Mouse (Mus musculus) limb, embryonic 12.5 days (tissue): ENCODE data around the gene N4bp2. TPM values are rescaled to one million over a fixed set of nuclear protein-coding genes. Genes with fewer than 3 reads are reported as not detected.

Experiments used
- ATAC-seq: fragments of 200-750 bp; cut with Nextera tagmentation; 2 replicates; pipeline ENCODE4 v1.8.0; 2017; ENCODE audit warnings: low read depth, moderate TSS enrichment; ENCODE audit not compliant: insufficient number of reproducible peaks, insufficient read depth, low FRiP score, low TSS enrichment
- H3K27ac ChIP-seq: fragments of 300-500 bp; sonication (generic); 2 replicates; pipeline ENCODE4 v1.5.1; 2016; ENCODE audit warnings: mild to moderate bottlenecking, moderate library complexity
- H3K27me3 ChIP-seq: fragments of 300-500 bp; sonication (generic); 2 replicates; pipeline ENCODE4 v1.6.1; 2016; ENCODE audit warnings: mild to moderate bottlenecking, moderate library complexity
- H3K36me3 ChIP-seq: fragments of 300-500 bp; sonication (generic); 2 replicates; pipeline ENCODE4 v1.6.1; 2016; ENCODE audit warnings: mild to moderate bottlenecking, moderate library complexity
- H3K4me1 ChIP-seq: fragments of 300-500 bp; sonication (generic); replicated peaks from 2 replicates; pipeline ENCODE4 v1.6.1; 2016
- H3K4me2 ChIP-seq: fragments of 300-500 bp; sonication (generic); 2 replicates; pipeline ENCODE4 v1.6.1; 2016; ENCODE audit warnings: mild to moderate bottlenecking, moderate library complexity
- H3K4me3 ChIP-seq: fragments of 300-500 bp; sonication (generic); replicated peaks from 2 replicates; pipeline ENCODE4 v1.5.1; 2016; ENCODE audit warnings: mild to moderate bottlenecking
- H3K9ac ChIP-seq: fragments of 300-500 bp; sonication (generic); replicated peaks from 2 replicates; pipeline ENCODE4 v1.6.1; 2016; ENCODE audit warnings: mild to moderate bottlenecking, moderate library complexity
- H3K9me3 ChIP-seq: fragments of 300-500 bp; sonication (generic); 2 replicates; pipeline ENCODE4 v1.6.1; 2016; ENCODE audit warnings: mild to moderate bottlenecking, moderate library complexity
- WGBS: fragments of 180-500 bp; shearing (Covaris S2); methylation state at CpG from one replicate; pipeline ENCODE4 v1.1.7; 2016; 5-methylcytosine and 5-hydroxymethylcytosine counted together
- polyA plus RNA-seq: library from polyadenylated mRNA; unstranded; fragments of >200 nt; fragmentation: Nextera tagmentation; extraction: Ambion mirVana; gene quantifications from 2 replicates; pipeline ENCODE4 v1.2.1, GENCODE M21; 2016

Gene N4bp2
- polyA plus RNA-seq, 1 experiment from 2014 or later, result 46.1 TPM

GRCm38 (mm10) chr5:65781769-65782715, 18.7 kb downstream of the N4bp2 start:
- no peak overlapping the region for H3K9ac ChIP-seq
- H3K27me3 ChIP-seq, result no peaks in the 10 kb centered on the region
- ATAC-seq, result no peak
- 91% methylated on average over 13 of the region's 13 CpGs for WGBS
- H3K4me1 ChIP-seq, result no peaks in the 10 kb centered on the region
- H3K4me2 ChIP-seq, result no peak overlapping the region
- H3K4me3 ChIP-seq, result no peak overlapping the region
- H3K36me3 ChIP-seq, result peaks cover 66% of the 10 kb centered on the region
- H3K27ac ChIP-seq, result no peak overlapping the region
- no peaks in the 10 kb centered on the region for H3K9me3 ChIP-seq

DNA sequence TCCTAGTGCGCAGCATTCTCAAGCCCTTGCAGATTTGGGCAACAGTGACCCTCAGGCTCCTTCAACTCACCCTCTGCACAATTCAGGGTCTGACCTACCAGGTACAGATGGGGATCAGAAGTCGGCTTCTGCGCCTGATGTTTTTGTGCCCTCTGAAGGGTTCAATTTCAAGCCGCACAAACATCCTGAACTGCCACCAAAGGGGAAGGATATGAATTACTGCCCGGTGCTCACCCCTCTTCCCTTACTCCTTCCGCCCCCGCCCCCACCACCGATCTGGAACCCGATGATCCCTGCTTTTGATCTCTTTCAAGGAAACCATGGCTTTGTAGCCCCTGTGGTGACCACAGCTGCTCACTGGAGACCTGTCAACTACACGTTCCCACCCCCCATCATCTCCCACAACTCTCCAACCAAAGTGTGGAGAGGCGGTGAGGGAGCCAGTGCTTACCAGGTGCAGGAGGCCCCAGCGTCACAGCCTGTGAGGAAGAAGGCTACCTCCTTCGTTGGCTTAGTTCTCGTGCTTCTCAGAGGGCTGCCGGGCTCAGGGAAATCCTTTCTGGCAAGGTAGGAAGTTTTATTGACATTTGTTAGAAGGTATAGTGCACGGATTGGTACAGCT, 27.4 kb downstream of the N4bp2 start:
- H3K36me3 ChIP-seq, result peaks cover 62% of the 10 kb centered on the region
- 67% methylated on average over 16 of the region's 16 CpGs for WGBS

DNA sequence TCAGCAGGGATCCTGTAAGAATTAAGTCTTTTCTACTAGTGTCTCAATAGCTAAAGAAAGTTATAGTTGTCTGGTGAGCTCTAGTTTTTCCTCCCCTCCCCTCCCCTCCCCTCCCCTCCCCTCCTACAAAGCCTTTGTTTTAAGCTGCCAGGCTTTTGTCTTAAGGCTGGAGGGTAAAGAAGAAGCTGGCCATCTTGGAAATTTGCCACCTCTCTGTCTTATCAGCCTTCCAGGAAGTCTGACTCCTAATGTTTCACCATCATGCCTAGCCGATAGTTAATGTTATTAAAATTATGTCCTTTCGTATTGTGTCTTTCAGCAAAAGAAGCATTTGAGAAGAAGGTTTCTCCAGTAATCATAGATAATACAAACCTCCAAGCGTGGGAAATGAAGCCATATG, 30.9 kb downstream of the N4bp2 start:
- Histone ChIP-seq H3K4me3 (no peak overlapping the region), H3K27me3 (no peaks in the 10 kb centered on the region), H3K4me1 (no peaks in the 10 kb centered on the region), H3K36me3 (peaks cover 71% of the 10 kb centered on the region), H3K9ac (no peak overlapping the region), H3K4me2 (no peak overlapping the region), H3K27ac (no peak overlapping the region), H3K9me3 (no peaks in the 10 kb centered on the region)
- no peak for ATAC-seq
- WGBS, result 94% methylated on average over 3 of the region's 3 CpGs

More for the DNA sequence above, 27.4 kb downstream of the N4bp2 start:
- no peaks in the 10 kb centered on the region for H3K4me1 ChIP-seq
- no peak overlapping the region for H3K27ac ChIP-seq
- H3K4me3 ChIP-seq, result no peak overlapping the region
- no peaks in the 10 kb centered on the region for H3K27me3 ChIP-seq
- ATAC-seq, result no peak
- no peaks in the 10 kb centered on the region for H3K9me3 ChIP-seq
- no peak overlapping the region for H3K4me2 ChIP-seq
- H3K9ac ChIP-seq, result no peak overlapping the region

GRCm38 (mm10) chr5:65794702-65795101, 31.4 kb downstream of the N4bp2 start:
- Histone ChIP-seq H3K9me3 (no peaks in the 10 kb centered on the region), H3K4me3 (no peak overlapping the region), H3K9ac (no peak overlapping the region), H3K27ac (no peak overlapping the region), H3K36me3 (peaks cover 74% of the 10 kb centered on the region), H3K4me2 (no peak overlapping the region), H3K27me3 (no peaks in the 10 kb centered on the region), H3K4me1 (no peaks in the 10 kb centered on the region)
- no peak for ATAC-seq
- 83% methylated on average over 3 of the region's 3 CpGs for WGBS

DNA sequence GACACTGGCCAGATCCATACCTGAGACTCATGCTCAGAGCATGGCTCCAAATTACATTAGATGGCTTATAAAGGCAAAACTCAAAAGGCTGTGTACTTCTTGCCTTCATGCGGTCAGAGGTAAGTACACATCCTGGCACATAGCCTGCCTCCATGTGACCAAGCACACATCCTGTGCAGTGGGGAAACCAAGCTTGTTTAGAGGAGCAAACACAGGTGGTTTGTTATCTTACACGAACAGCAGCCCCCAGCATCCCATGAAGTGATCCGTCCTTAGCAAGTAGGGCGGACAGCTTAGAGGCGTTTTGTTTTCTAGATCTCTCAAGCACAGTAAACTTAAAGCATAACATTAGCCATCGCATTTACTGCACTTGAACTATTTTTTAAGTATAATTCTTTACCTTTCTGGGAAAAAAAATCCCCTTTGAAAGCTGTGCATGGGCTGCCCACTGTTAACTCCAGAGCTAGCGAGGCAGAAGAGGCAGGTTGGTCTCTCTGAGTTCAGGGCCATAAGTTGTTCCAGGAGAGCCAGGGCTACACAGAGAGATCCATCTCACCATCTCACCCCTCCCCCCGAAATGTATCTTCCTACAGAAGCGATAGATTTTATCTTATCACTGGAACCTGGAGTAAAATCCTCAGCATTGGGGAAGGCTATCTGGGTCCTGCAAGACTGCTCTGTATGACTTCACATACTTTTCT, 32.1 kb downstream of the N4bp2 start:
- no peaks in the 10 kb centered on the region for H3K9me3 ChIP-seq
- no peak overlapping the region for H3K4me3 ChIP-seq
- no peak overlapping the region for H3K27ac ChIP-seq
- no peaks in the 10 kb centered on the region for H3K27me3 ChIP-seq
- WGBS, result 96% methylated on average over 9 of the region's 9 CpGs
- H3K9ac ChIP-seq, result no peak overlapping the region
- no peak for ATAC-seq
- H3K4me1 ChIP-seq, result no peaks in the 10 kb centered on the region
- peaks cover 74% of the 10 kb centered on the region for H3K36me3 ChIP-seq
- no peak overlapping the region for H3K4me2 ChIP-seq

- Histone ChIP-seq H3K4me1 (no peaks in the 10 kb centered on the region), H3K4me2 (no peak overlapping the region), H3K4me3 (no peak overlapping the region), H3K9ac (no peak overlapping the region), H3K27ac (no peak overlapping the region), H3K9me3 (no peaks in the 10 kb centered on the region), H3K27me3 (no peaks in the 10 kb centered on the region), H3K36me3 (peaks cover 71% of the 10 kb centered on the region)
- no peak for ATAC-seq
- WGBS, result 100% methylated on average over 1 of the region's 1 CpGs
Observed at GRCm38 (mm10) chr5:65795994-65796298, 32.6 kb downstream of the N4bp2 start.

GRCm38 (mm10) chr5:65823601-65824133, 60.3 kb downstream of the N4bp2 start:
- Histone ChIP-seq H3K4me2 (no peak overlapping the region), H3K27me3 (no peaks in the 10 kb centered on the region), H3K4me1 (no peaks in the 10 kb centered on the region), H3K27ac (no peak overlapping the region), H3K9ac (no peak overlapping the region), H3K36me3 (peaks cover 84% of the 10 kb centered on the region), H3K9me3 (no peaks in the 10 kb centered on the region), H3K4me3 (no peak overlapping the region)
- ATAC-seq, result no peak
- 71% methylated on average over 5 of the region's 5 CpGs for WGBS

DNA sequence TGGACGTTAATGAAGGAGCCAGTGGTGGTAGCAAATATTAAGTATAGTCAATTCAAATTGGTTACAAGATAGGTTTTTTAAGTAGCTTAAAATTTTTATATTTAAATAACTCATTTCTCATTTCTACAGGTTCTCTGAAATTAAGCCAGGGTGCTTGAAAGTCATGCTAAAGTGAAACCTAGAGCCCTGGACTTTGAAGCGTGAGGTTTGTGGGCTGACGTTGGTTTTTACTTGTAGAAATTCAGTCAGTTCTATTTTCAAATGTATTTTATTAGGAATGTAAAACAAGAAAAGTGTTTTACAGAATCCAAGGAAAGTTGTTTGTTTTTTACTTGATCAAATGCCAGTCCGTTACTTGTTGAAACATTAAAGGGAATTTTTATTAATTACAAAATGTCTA, 63.2 kb downstream of the N4bp2 start:
- H3K36me3 ChIP-seq, result peaks cover 67% of the 10 kb centered on the region
- no peak for ATAC-seq
- WGBS, result 94% methylated on average over 4 of the region's 4 CpGs

DNA sequence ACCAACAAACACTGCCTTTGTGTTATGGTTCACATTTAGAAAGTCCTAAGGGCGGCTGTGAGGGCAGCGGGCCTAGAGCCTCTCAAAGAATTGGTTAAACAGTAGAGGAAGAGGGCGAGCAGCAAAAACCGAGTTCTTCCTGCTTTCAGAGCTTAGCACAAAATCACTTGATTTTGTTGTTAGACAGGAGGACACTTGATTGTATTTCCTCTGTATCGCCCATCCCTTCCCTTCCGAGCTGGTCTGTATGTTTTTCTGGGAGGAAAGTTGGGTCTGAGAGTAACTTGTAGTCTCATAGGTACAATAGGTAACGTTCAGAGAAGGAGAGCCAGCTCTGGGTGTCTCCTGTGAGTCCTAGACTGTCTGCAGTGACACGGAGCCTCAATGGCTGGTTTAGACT, 63.8 kb downstream of the N4bp2 start:
- Histone ChIP-seq H3K4me2 (no peak overlapping the region), H3K27me3 (no peaks in the 10 kb centered on the region), H3K9me3 (no peaks in the 10 kb centered on the region), H3K36me3 (peaks cover 66% of the 10 kb centered on the region), H3K27ac (0 out of 2 replicates have a peak overlapping the region, but pooled peaks have one; percentile 18), H3K4me1 (no peaks in the 10 kb centered on the region), H3K4me3 (no peak overlapping the region), H3K9ac (no peak overlapping the region)
- WGBS, result 92% methylated on average over 8 of the region's 8 CpGs
- no peak for ATAC-seq

More for the DNA sequence above, 63.2 kb downstream of the N4bp2 start:
- no peaks in the 10 kb centered on the region for H3K4me1 ChIP-seq
- H3K4me2 ChIP-seq, result no peak overlapping the region
- no peak overlapping the region for H3K4me3 ChIP-seq
- H3K9ac ChIP-seq, result no peak overlapping the region
- no peaks in the 10 kb centered on the region for H3K27me3 ChIP-seq
- no peak overlapping the region for H3K27ac ChIP-seq
- no peaks in the 10 kb centered on the region for H3K9me3 ChIP-seq

DNA sequence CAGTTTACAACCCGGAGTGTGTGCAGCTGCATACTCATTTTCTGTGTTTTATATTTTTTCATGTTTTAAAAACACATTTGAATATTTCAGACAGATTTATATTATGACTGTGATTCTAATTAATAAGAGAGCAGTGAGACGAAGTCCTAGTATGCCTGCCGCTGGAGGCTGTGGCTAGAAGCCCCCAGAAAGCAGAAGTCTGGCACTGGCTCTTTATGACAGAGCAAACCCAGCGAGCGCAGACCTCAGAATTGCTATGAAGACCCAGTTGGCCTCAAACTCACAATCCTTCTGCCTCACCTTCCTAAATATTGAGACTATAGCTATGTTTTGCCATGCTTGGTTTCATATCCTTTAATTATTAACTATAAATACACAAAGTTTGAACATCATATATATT, 64.9 kb downstream of the N4bp2 start:
- no peak for ATAC-seq
- Histone ChIP-seq H3K4me2 (no peak overlapping the region), H3K4me1 (no peaks in the 10 kb centered on the region), H3K4me3 (no peak overlapping the region), H3K9ac (no peak overlapping the region), H3K27ac (no peak overlapping the region), H3K27me3 (no peaks in the 10 kb centered on the region), H3K36me3 (peaks cover 60% of the 10 kb centered on the region), H3K9me3 (no peaks in the 10 kb centered on the region)
- 85% methylated on average over 5 of the region's 5 CpGs for WGBS

GRCm38 (mm10) chr5:65829059-65829458, 65.7 kb downstream of the N4bp2 start:
- H3K36me3 ChIP-seq, result peaks cover 52% of the 10 kb centered on the region
- H3K27me3 ChIP-seq, result no peaks in the 10 kb centered on the region

More at GRCm38 (mm10) chr5:65829059-65829458, 65.7 kb downstream of the N4bp2 start:
- ATAC-seq, result no peak
- Histone ChIP-seq H3K4me3 (no peak overlapping the region), H3K9me3 (no peaks in the 10 kb centered on the region), H3K4me1 (no peaks in the 10 kb centered on the region), H3K4me2 (no peak overlapping the region), H3K27ac (no peak overlapping the region), H3K9ac (no peak overlapping the region)
- WGBS, result 63% methylated on average over 2 of the region's 2 CpGs
